Mouse (Mus musculus): ENCODE data around the gene Ctnnbl1. TPM values are rescaled to one million over a fixed set of nuclear protein-coding genes. Genes with fewer than 3 reads are reported as not detected.

Ctnnbl1 gene
- 50.5 and 57.3 TPM in 2 replicates for polyA plus RNA-seq (2014; fragmentation: Nextera tagmentation; extraction: Ambion mirVana)

GRCm38 (mm10) chr2:157736854-157737850 lies at the start of gene Ctnnbl1:
Gene Ctnnbl1 (plus strand): TSS chr2:157737401.
- peak; percentile 100 for DNase-seq (ENCODE audit: low spot score)
- WGBS, result 13% methylated on average over 44 of the region's 44 CpGs
- H3K9ac ChIP-seq (ENCODE audit: low read length), result peak within 1 kb of the TSS; percentile 69

GRCm38 (mm10) chr2:157687506-157687905 lies 49.7 kb upstream of the Ctnnbl1 start:
- Histone ChIP-seq H3K27ac (ENCODE audit: low read depth) (no peak overlapping the region), H3K36me3 (ENCODE audit: control insufficient read depth, insufficient read depth, low read length) (no peaks in the 10 kb centered on the region), H3K27me3 (replicated peaks; ENCODE audit: control insufficient read depth, insufficient read depth, low read length) (no peaks in the 10 kb centered on the region), H3K4me2 (ENCODE audit: low read length) (no peak overlapping the region), H3K9ac (ENCODE audit: low read length) (no peak overlapping the region), H3K9me3 (ENCODE audit: control insufficient read depth, low read length) (no peaks in the 10 kb centered on the region), H3K4me1 (replicated peaks; ENCODE audit: control insufficient read depth, insufficient read depth, low read length) (no peaks in the 10 kb centered on the region), H3K4me3 (ENCODE audit: low read depth, low read length) (no peak overlapping the region)
- no peak for DNase-seq (ENCODE audit: low spot score)
- WGBS, result 41% methylated on average over 3 of the region's 3 CpGs
- ATAC-seq (replicated peaks; ENCODE audit: low FRiP score, low TSS enrichment, low read depth), result no peak

More at GRCm38 (mm10) chr2:157736854-157737850, at the start of gene Ctnnbl1:
- H3K4me3 ChIP-seq (ENCODE audit: low read depth, low read length), result peak within 1 kb of the TSS; percentile 75
- peak within 1 kb of the TSS; percentile 79 for H3K4me2 ChIP-seq (ENCODE audit: low read length)
- H3K27me3 ChIP-seq (replicated peaks; ENCODE audit: control insufficient read depth, insufficient read depth, low read length), result no peaks in the 10 kb centered on the region
- ATAC-seq (replicated peaks; ENCODE audit: low FRiP score, low TSS enrichment, low read depth), result peak; percentile 92
- no peaks in the 10 kb centered on the region for H3K36me3 ChIP-seq (ENCODE audit: control insufficient read depth, insufficient read depth, low read length)
- no peaks in the 10 kb centered on the region for H3K9me3 ChIP-seq (ENCODE audit: control insufficient read depth, low read length)
- H3K4me1 ChIP-seq (replicated peaks; ENCODE audit: control insufficient read depth, insufficient read depth, low read length), result peaks cover 4% of the 10 kb centered on the region
- H3K27ac ChIP-seq (ENCODE audit: low read depth), result no peak within 1 kb of the TSS

- DNase-seq (ENCODE audit: low spot score), result no peak
- Histone ChIP-seq H3K36me3 (ENCODE audit: control insufficient read depth, insufficient read depth, low read length) (no peaks in the 10 kb centered on the region), H3K9ac (ENCODE audit: low read length) (no peak overlapping the region), H3K4me1 (replicated peaks; ENCODE audit: control insufficient read depth, insufficient read depth, low read length) (no peaks in the 10 kb centered on the region), H3K27me3 (replicated peaks; ENCODE audit: control insufficient read depth, insufficient read depth, low read length) (no peaks in the 10 kb centered on the region), H3K4me2 (ENCODE audit: low read length) (no peak overlapping the region), H3K9me3 (ENCODE audit: control insufficient read depth, low read length) (no peaks in the 10 kb centered on the region), H3K4me3 (ENCODE audit: low read depth, low read length) (no peak overlapping the region), H3K27ac (ENCODE audit: low read depth) (no peak overlapping the region)
- ATAC-seq (replicated peaks; ENCODE audit: low FRiP score, low TSS enrichment, low read depth), result no peak
- WGBS, result 55% methylated on average over 13 of the region's 13 CpGs
Observed at GRCm38 (mm10) chr2:157691266-157692105, 45.7 kb upstream of the Ctnnbl1 start.

- no peaks in the 10 kb centered on the region for H3K9me3 ChIP-seq (ENCODE audit: control insufficient read depth, low read length)
- H3K9ac ChIP-seq (ENCODE audit: low read length), result no peak overlapping the region
- no peak overlapping the region for H3K27ac ChIP-seq (ENCODE audit: low read depth)
- no peaks in the 10 kb centered on the region for H3K27me3 ChIP-seq (replicated peaks; ENCODE audit: control insufficient read depth, insufficient read depth, low read length)
- no peak overlapping the region for H3K4me2 ChIP-seq (ENCODE audit: low read length)
- no peaks in the 10 kb centered on the region for H3K36me3 ChIP-seq (ENCODE audit: control insufficient read depth, insufficient read depth, low read length)
- no peaks in the 10 kb centered on the region for H3K4me1 ChIP-seq (replicated peaks; ENCODE audit: control insufficient read depth, insufficient read depth, low read length)
- 31% methylated on average over 17 of the region's 17 CpGs for WGBS
- H3K4me3 ChIP-seq (ENCODE audit: low read depth, low read length), result no peak overlapping the region
- DNase-seq (ENCODE audit: low spot score), result no peak
- ATAC-seq (replicated peaks; ENCODE audit: low FRiP score, low TSS enrichment, low read depth), result no peak
Observed at GRCm38 (mm10) chr2:157692365-157692932, 44.8 kb upstream of the Ctnnbl1 start.

- no peak for DNase-seq (ENCODE audit: low spot score)
- H3K4me1 ChIP-seq (replicated peaks; ENCODE audit: control insufficient read depth, insufficient read depth, low read length), result no peaks in the 10 kb centered on the region
Observed at GRCm38 (mm10) chr2:157693576-157693975, 43.6 kb upstream of the Ctnnbl1 start.

GRCm38 (mm10) chr2:157696297-157696731 lies 40.9 kb upstream of the Ctnnbl1 start:
- Histone ChIP-seq H3K36me3 (ENCODE audit: control insufficient read depth, insufficient read depth, low read length) (no peaks in the 10 kb centered on the region), H3K4me2 (ENCODE audit: low read length) (no peak overlapping the region), H3K27ac (ENCODE audit: low read depth) (no peak overlapping the region), H3K9me3 (ENCODE audit: control insufficient read depth, low read length) (no peaks in the 10 kb centered on the region), H3K4me1 (replicated peaks; ENCODE audit: control insufficient read depth, insufficient read depth, low read length) (no peaks in the 10 kb centered on the region), H3K27me3 (replicated peaks; ENCODE audit: control insufficient read depth, insufficient read depth, low read length) (no peaks in the 10 kb centered on the region), H3K9ac (ENCODE audit: low read length) (no peak overlapping the region), H3K4me3 (ENCODE audit: low read depth, low read length) (no peak overlapping the region)
- 25% methylated on average over 6 of the region's 7 CpGs for WGBS
- ATAC-seq (replicated peaks; ENCODE audit: low FRiP score, low TSS enrichment, low read depth) (no peak), DNase-seq (ENCODE audit: low spot score) (no peak)

More at GRCm38 (mm10) chr2:157693576-157693975, 43.6 kb upstream of the Ctnnbl1 start:
- H3K9ac ChIP-seq (ENCODE audit: low read length), result no peak overlapping the region
- WGBS, result 83% methylated on average over 3 of the region's 3 CpGs
- no peaks in the 10 kb centered on the region for H3K9me3 ChIP-seq (ENCODE audit: control insufficient read depth, low read length)
- no peak for ATAC-seq (replicated peaks; ENCODE audit: low FRiP score, low TSS enrichment, low read depth)
- H3K4me3 ChIP-seq (ENCODE audit: low read depth, low read length), result no peak overlapping the region
- H3K27ac ChIP-seq (ENCODE audit: low read depth), result no peak overlapping the region
- no peaks in the 10 kb centered on the region for H3K27me3 ChIP-seq (replicated peaks; ENCODE audit: control insufficient read depth, insufficient read depth, low read length)
- H3K4me2 ChIP-seq (ENCODE audit: low read length), result no peak overlapping the region
- no peaks in the 10 kb centered on the region for H3K36me3 ChIP-seq (ENCODE audit: control insufficient read depth, insufficient read depth, low read length)

- no peak overlapping the region for H3K9ac ChIP-seq (ENCODE audit: low read length)
- no peak for ATAC-seq (replicated peaks; ENCODE audit: low FRiP score, low TSS enrichment, low read depth)
- WGBS, result 56% methylated on average over 8 of the region's 8 CpGs
Observed at GRCm38 (mm10) chr2:157703155-157703554, 34.0 kb upstream of the Ctnnbl1 start.

More at GRCm38 (mm10) chr2:157703155-157703554, 34.0 kb upstream of the Ctnnbl1 start:
- Histone ChIP-seq H3K4me2 (ENCODE audit: low read length) (no peak overlapping the region), H3K36me3 (ENCODE audit: control insufficient read depth, insufficient read depth, low read length) (no peaks in the 10 kb centered on the region), H3K4me3 (ENCODE audit: low read depth, low read length) (no peak overlapping the region), H3K27ac (ENCODE audit: low read depth) (no peak overlapping the region), H3K4me1 (replicated peaks; ENCODE audit: control insufficient read depth, insufficient read depth, low read length) (no peaks in the 10 kb centered on the region), H3K27me3 (replicated peaks; ENCODE audit: control insufficient read depth, insufficient read depth, low read length) (no peaks in the 10 kb centered on the region), H3K9me3 (ENCODE audit: control insufficient read depth, low read length) (no peaks in the 10 kb centered on the region)
- no peak for DNase-seq (ENCODE audit: low spot score)
